Mouse (Mus musculus): Measurements from ENCODE around the gene Rftn1.

GRCm38 (mm10) chr17:50014708-50015107 is 175.8 kb downstream of the Rftn1 start:
- TF ChIP-seq CTCF (conservative IDR thresholded peaks at IDR 0.05; ENCODE audit: insufficient read depth, insufficient read length, low read depth, low read length) (no peak), POLR2A (IDR thresholded peaks at IDR 0.05; ENCODE audit: low read depth, low read length) (no peak)
